Mouse (Mus musculus): Measurements from ENCODE around the gene Ccdc8. TPM values are rescaled to one million over a fixed set of nuclear protein-coding genes. Genes with fewer than 3 reads are reported as not detected.

The Ccdc8 gene
- polyA plus RNA-seq (2014; fragmentation: Nextera tagmentation; extraction: Ambion mirVana), result 24.7 and 26.0 TPM in 2 replicates

GRCm38 (mm10) chr7:16992451-16992807, at the start of gene Ccdc8:
Ccdc8 (plus strand) TSS chr7:16992708.
- 94% methylated on average over 5 of the region's 5 CpGs for WGBS
- Histone ChIP-seq H3K4me3 (ENCODE audit: low read depth, low read length) (peak within 1 kb of the TSS; percentile 69), H3K4me1 (ENCODE audit: control insufficient read depth, insufficient read depth, low read length) (peaks cover 62% of the 10 kb centered on the region), H3K4me2 (ENCODE audit: low read depth, low read length) (peak within 1 kb of the TSS; percentile 82), H3K27me3 (replicated peaks; ENCODE audit: control insufficient read depth, insufficient read depth, low read length) (no peaks in the 10 kb centered on the region), H3K9ac (ENCODE audit: low read depth, low read length) (peak within 1 kb of the TSS; percentile 85), H3K36me3 (ENCODE audit: control insufficient read depth, insufficient read depth, low read length) (peaks cover 14% of the 10 kb centered on the region; the same call in 1 of the 2 replicates), H3K27ac (replicated peaks; ENCODE audit: low read depth, low read length) (peak within 1 kb of the TSS; percentile 92), H3K9me3 (ENCODE audit: control insufficient read depth, low read length) (no peaks in the 10 kb centered on the region)
- ATAC-seq (ENCODE audit: low read depth) (no peak), DNase-seq (ENCODE audit: low spot score) (no peak)

GRCm38 (mm10) chr7:16942861-16943260, 49.6 kb upstream of the Ccdc8 start:
- ATAC-seq (ENCODE audit: low read depth) (no peak), DNase-seq (ENCODE audit: low spot score) (no peak)
- 51% methylated on average over 4 of the region's 4 CpGs for WGBS
- Histone ChIP-seq H3K4me3 (ENCODE audit: low read depth, low read length) (no peak overlapping the region), H3K27ac (replicated peaks; ENCODE audit: low read depth, low read length) (no peak overlapping the region), H3K36me3 (ENCODE audit: control insufficient read depth, insufficient read depth, low read length) (no peaks in the 10 kb centered on the region), H3K9me3 (ENCODE audit: control insufficient read depth, low read length) (no peaks in the 10 kb centered on the region), H3K4me2 (ENCODE audit: low read depth, low read length) (no peak overlapping the region), H3K4me1 (ENCODE audit: control insufficient read depth, insufficient read depth, low read length) (peaks cover 30% of the 10 kb centered on the region), H3K9ac (ENCODE audit: low read depth, low read length) (no peak overlapping the region), H3K27me3 (replicated peaks; ENCODE audit: control insufficient read depth, insufficient read depth, low read length) (peaks cover 31% of the 10 kb centered on the region)

GRCm38 (mm10) chr7:16944061-16944807, 48.3 kb upstream of the Ccdc8 start, which contains the start of gene Pnmal2:
Pnmal2 (plus strand) TSS chr7:16944682.
- Histone ChIP-seq H3K4me3 (ENCODE audit: low read depth, low read length) (peak within 1 kb of the TSS; percentile 55), H3K36me3 (ENCODE audit: control insufficient read depth, insufficient read depth, low read length) (no peaks in the 10 kb centered on the region), H3K4me2 (ENCODE audit: low read depth, low read length) (peak within 1 kb of the TSS; percentile 83), H3K27me3 (replicated peaks; ENCODE audit: control insufficient read depth, insufficient read depth, low read length) (peaks cover 45% of the 10 kb centered on the region), H3K27ac (replicated peaks; ENCODE audit: low read depth, low read length) (no peak within 1 kb of the TSS; the same call in 1 of the 2 replicates), H3K9me3 (ENCODE audit: control insufficient read depth, low read length) (no peaks in the 10 kb centered on the region), H3K4me1 (ENCODE audit: control insufficient read depth, insufficient read depth, low read length) (peaks cover 34% of the 10 kb centered on the region), H3K9ac (ENCODE audit: low read depth, low read length) (peak within 1 kb of the TSS; percentile 73)
- DNase-seq (ENCODE audit: low spot score) (peak; percentile 95), ATAC-seq (ENCODE audit: low read depth) (peak; percentile 89)
- 21% methylated on average over 24 of the region's 36 CpGs for WGBS

GRCm38 (mm10) chr7:16944808-16945315, 47.6 kb upstream of the Ccdc8 start:
- no peaks in the 10 kb centered on the region for H3K36me3 ChIP-seq (ENCODE audit: control insufficient read depth, insufficient read depth, low read length)
- DNase-seq (ENCODE audit: low spot score), result no peak
- ATAC-seq (ENCODE audit: low read depth), result peak; percentile 8
- no peaks in the 10 kb centered on the region for H3K9me3 ChIP-seq (ENCODE audit: control insufficient read depth, low read length)
- H3K9ac ChIP-seq (ENCODE audit: low read depth, low read length), result peak overlapping the region; percentile 73
- no peak overlapping the region; the same call in 1 of the 2 replicates for H3K27ac ChIP-seq (replicated peaks; ENCODE audit: low read depth, low read length)
- peaks cover 34% of the 10 kb centered on the region for H3K4me1 ChIP-seq (ENCODE audit: control insufficient read depth, insufficient read depth, low read length)
- peak overlapping the region; percentile 55 for H3K4me3 ChIP-seq (ENCODE audit: low read depth, low read length)
- 1% methylated on average over 18 of the region's 22 CpGs for WGBS
- peak overlapping the region; percentile 83 for H3K4me2 ChIP-seq (ENCODE audit: low read depth, low read length)
- peaks cover 50% of the 10 kb centered on the region for H3K27me3 ChIP-seq (replicated peaks; ENCODE audit: control insufficient read depth, insufficient read depth, low read length)

- WGBS, result 17% methylated on average over 17 of the region's 17 CpGs
- Histone ChIP-seq H3K27ac (replicated peaks; ENCODE audit: low read depth, low read length) (no peak overlapping the region), H3K4me2 (ENCODE audit: low read depth, low read length) (peak overlapping the region; percentile 83), H3K4me1 (ENCODE audit: control insufficient read depth, insufficient read depth, low read length) (peaks cover 32% of the 10 kb centered on the region), H3K27me3 (replicated peaks; ENCODE audit: control insufficient read depth, insufficient read depth, low read length) (peaks cover 50% of the 10 kb centered on the region), H3K36me3 (ENCODE audit: control insufficient read depth, insufficient read depth, low read length) (no peaks in the 10 kb centered on the region), H3K9ac (ENCODE audit: low read depth, low read length) (peak overlapping the region; percentile 73), H3K9me3 (ENCODE audit: control insufficient read depth, low read length) (no peaks in the 10 kb centered on the region), H3K4me3 (ENCODE audit: low read depth, low read length) (peak overlapping the region; percentile 55)
- DNase-seq (ENCODE audit: low spot score), result no peak
- ATAC-seq (ENCODE audit: low read depth), result no peak
Measured at GRCm38 (mm10) chr7:16945419-16945818, 47.1 kb upstream of the Ccdc8 start.

GRCm38 (mm10) chr7:16946441-16947348, 45.8 kb upstream of the Ccdc8 start:
- Histone ChIP-seq H3K4me1 (ENCODE audit: control insufficient read depth, insufficient read depth, low read length) (peaks cover 32% of the 10 kb centered on the region), H3K27ac (replicated peaks; ENCODE audit: low read depth, low read length) (peak overlapping the region; percentile 41)
- no peak for DNase-seq (ENCODE audit: low spot score)

GRCm38 (mm10) chr7:16947349-16947895, 45.1 kb upstream of the Ccdc8 start:
- 9% methylated on average over 22 of the region's 22 CpGs for WGBS

More at GRCm38 (mm10) chr7:16946441-16947348, 45.8 kb upstream of the Ccdc8 start:
- 4% methylated on average over 40 of the region's 53 CpGs for WGBS
- H3K4me2 ChIP-seq (ENCODE audit: low read depth, low read length), result peak overlapping the region; percentile 83
- peak overlapping the region; percentile 55 for H3K4me3 ChIP-seq (ENCODE audit: low read depth, low read length)
- no peaks in the 10 kb centered on the region for H3K36me3 ChIP-seq (ENCODE audit: control insufficient read depth, insufficient read depth, low read length)
- H3K9me3 ChIP-seq (ENCODE audit: control insufficient read depth, low read length), result no peaks in the 10 kb centered on the region
- H3K9ac ChIP-seq (ENCODE audit: low read depth, low read length), result peak overlapping the region; percentile 57
- no peak for ATAC-seq (ENCODE audit: low read depth)
- peaks cover 50% of the 10 kb centered on the region for H3K27me3 ChIP-seq (replicated peaks; ENCODE audit: control insufficient read depth, insufficient read depth, low read length)

GRCm38 (mm10) chr7:16947959-16948361, 44.5 kb upstream of the Ccdc8 start:
- H3K4me3 ChIP-seq (ENCODE audit: low read depth, low read length), result peak overlapping the region; percentile 55; the same call in 1 of the 2 replicates
- no peak overlapping the region for H3K9ac ChIP-seq (ENCODE audit: low read depth, low read length)
- DNase-seq (ENCODE audit: low spot score) (peak; percentile 89), ATAC-seq (ENCODE audit: low read depth) (peak; percentile 70)
- WGBS, result 3% methylated on average over 4 of the region's 4 CpGs
- peaks cover 32% of the 10 kb centered on the region for H3K4me1 ChIP-seq (ENCODE audit: control insufficient read depth, insufficient read depth, low read length)
- H3K27me3 ChIP-seq (replicated peaks; ENCODE audit: control insufficient read depth, insufficient read depth, low read length), result peaks cover 50% of the 10 kb centered on the region
- H3K27ac ChIP-seq (replicated peaks; ENCODE audit: low read depth, low read length), result peak overlapping the region; percentile 41
- H3K4me2 ChIP-seq (ENCODE audit: low read depth, low read length), result peak overlapping the region; percentile 83
- no peaks in the 10 kb centered on the region for H3K9me3 ChIP-seq (ENCODE audit: control insufficient read depth, low read length)
- H3K36me3 ChIP-seq (ENCODE audit: control insufficient read depth, insufficient read depth, low read length), result no peaks in the 10 kb centered on the region

More at GRCm38 (mm10) chr7:16947349-16947895, 45.1 kb upstream of the Ccdc8 start:
- no peak for DNase-seq (ENCODE audit: low spot score)
- no peaks in the 10 kb centered on the region for H3K36me3 ChIP-seq (ENCODE audit: control insufficient read depth, insufficient read depth, low read length)
- ATAC-seq (ENCODE audit: low read depth), result 0 out of 2 replicates have a peak, but pooled peaks have one; percentile 1
- H3K9ac ChIP-seq (ENCODE audit: low read depth, low read length), result peak overlapping the region; percentile 57
- H3K4me2 ChIP-seq (ENCODE audit: low read depth, low read length), result peak overlapping the region; percentile 83
- H3K9me3 ChIP-seq (ENCODE audit: control insufficient read depth, low read length), result no peaks in the 10 kb centered on the region
- peaks cover 50% of the 10 kb centered on the region for H3K27me3 ChIP-seq (replicated peaks; ENCODE audit: control insufficient read depth, insufficient read depth, low read length)
- H3K27ac ChIP-seq (replicated peaks; ENCODE audit: low read depth, low read length), result peak overlapping the region; percentile 41
- H3K4me3 ChIP-seq (ENCODE audit: low read depth, low read length), result peak overlapping the region; percentile 55
- peaks cover 32% of the 10 kb centered on the region for H3K4me1 ChIP-seq (ENCODE audit: control insufficient read depth, insufficient read depth, low read length)
